Mouse (Mus musculus) G1E (cell line): Measurements from ENCODE around the gene Col11a2.

Experiments used
- CTCF ChIP-seq: IDR thresholded peaks from 2 replicates; pipeline ENCODE4 v1.5.1; 2012; ENCODE audit warnings: low read depth, low read length, inconsistent platforms, mixed read lengths
- GATA2 ChIP-seq: IDR thresholded peaks from 2 replicates; pipeline ENCODE4 v1.6.1; 2012; ENCODE audit warnings: low read depth, low read length, inconsistent platforms, borderline replicate concordance
- TAL1 ChIP-seq: conservative IDR thresholded peaks from 2 replicates; pipeline ENCODE4 v1.6.1; 2012; ENCODE audit warnings: low read depth, low read length, inconsistent platforms, mixed read lengths

DNA sequence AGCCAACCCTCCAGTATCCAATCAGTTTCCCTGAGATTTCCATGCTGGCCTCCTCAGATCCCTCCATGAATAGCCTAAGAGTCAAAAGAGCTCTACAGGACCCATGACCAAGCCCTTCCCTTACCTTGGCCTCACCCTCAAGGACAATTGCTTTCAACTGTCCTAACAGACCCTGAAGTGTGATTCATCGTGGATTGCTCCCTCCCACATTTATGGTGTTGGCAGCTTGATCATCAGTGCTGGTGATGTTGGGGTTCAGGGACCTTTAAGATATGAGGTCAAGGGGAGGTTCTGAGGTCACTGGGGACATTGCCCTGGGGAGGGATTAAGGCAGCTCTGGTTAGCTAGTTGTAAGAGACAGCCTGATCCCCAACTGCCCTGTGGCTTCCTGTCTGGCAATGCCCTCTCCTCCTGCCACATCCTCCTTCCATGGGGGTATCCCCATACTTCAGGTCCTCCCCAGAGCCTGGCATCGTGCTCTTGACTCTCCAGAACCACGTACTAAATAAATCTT lies 57.3 kb downstream of the Col11a2 start:
- no peak for TF ChIP-seq CTCF
- TF ChIP-seq GATA2 = no peak
- no peak for TF ChIP-seq TAL1
